ENCODE assay signal across 28 mouse cellular contexts in genomic region chr16:52413714-52414113, GRCm38 (mm10). TPM values are rescaled to one million over a fixed set of nuclear protein-coding genes. Genes with fewer than 3 reads are reported as not detected.
A peak's percentile ranks its signal among the peaks of the same experiment; 100 is the strongest.
DNase-seq lines count a peak whose midpoint lies in the region; ATAC-seq and TF ChIP-seq lines count a peak whose summit lies in the region.
"Had no signal": no experiment of that assay in that cellular context is flagged by ENCODE, and none has a peak within 500 bp of the region (broad histone marks: within the 10 kb centered on the region; RNA-seq: fewer than 3 reads in every experiment).

No protein-coding gene starts in this region.

- H3K9me3 ChIP-seq in forebrain, embryonic 12.5 days = no peaks in the 10 kb centered on the region
- H3K9me3 ChIP-seq: embryonic facial prominence, embryonic 13.5 days; embryonic facial prominence, embryonic 15.5 days; forebrain, embryonic 10.5 days; forebrain, embryonic 13.5 days; forebrain, embryonic 15.5 days had no signal

- TF ChIP-seq CTCF in left cerebral cortex, adult 2 months (IDR thresholded peaks at IDR 0.05) = no peak

- 90% methylated on average over 3 of the region's 3 CpGs for WGBS in forebrain, embryonic 12.5 days

- no peaks in the 10 kb centered on the region for H3K27me3 ChIP-seq in forebrain, embryonic 12.5 days
- H3K27me3 ChIP-seq: CH12.LX; embryonic facial prominence, embryonic 13.5 days; embryonic facial prominence, embryonic 15.5 days; forebrain, embryonic 13.5 days; forebrain, embryonic 15.5 days had no signal

- H3K4me2 ChIP-seq in forebrain, embryonic 12.5 days = no peak overlapping the region
- H3K4me2 ChIP-seq: embryonic facial prominence, embryonic 13.5 days; embryonic facial prominence, embryonic 15.5 days; forebrain, embryonic 13.5 days; forebrain, embryonic 15.5 days had no signal

- no peaks in the 10 kb centered on the region for H3K36me3 ChIP-seq in forebrain, embryonic 12.5 days (replicated peaks)
- H3K36me3 ChIP-seq: embryonic facial prominence, embryonic 13.5 days; embryonic facial prominence, embryonic 15.5 days; forebrain, embryonic 10.5 days; forebrain, embryonic 15.5 days; G1E had no signal

- no peak for DNase-seq in ovary, postnatal 14 days (ENCODE audit: low spot score)
- DNase-seq in left cerebral cortex, adult 2 months (ENCODE audit: extremely low spot score in 1 of 2, low spot score in 2 of 2) = no peak
- no peak for DNase-seq in right cerebral cortex, postnatal 36 days (ENCODE audit: low spot score in 2 of 2)
- DNase-seq: adrenal gland, adult 8-10 months; adrenal gland, postnatal 14 days; adrenal gland, postnatal 36 days; cerebellum, adult 11-12 months; cerebellum, adult 2 months; cerebellum, adult 9-10 months; cerebellum, postnatal 10 days; cerebellum, postnatal 25 days; embryo, embryonic 11 days; forebrain, postnatal 0 days had no signal

- no peaks in the 10 kb centered on the region for H3K4me1 ChIP-seq in forebrain, embryonic 12.5 days
- H3K4me1 ChIP-seq: embryonic facial prominence, embryonic 13.5 days; embryonic facial prominence, embryonic 15.5 days; forebrain, embryonic 10.5 days; forebrain, embryonic 13.5 days; forebrain, embryonic 15.5 days had no signal

- ATAC-seq in common myeloid progenitor, adult 5-6 weeks (replicated peaks; ENCODE audit: low read depth, poor library complexity, severe bottlenecking) = peak; percentile 50
- ATAC-seq in megakaryocyte, adult 5-6 weeks (ENCODE audit: poor library complexity, severe bottlenecking) = peak; percentile 61
- 0 out of 2 replicates have a peak, but pooled peaks have one; percentile 49 for ATAC-seq in monocyte, adult 5-6 weeks (replicated peaks; ENCODE audit: insufficient number of reproducible peaks, low FRiP score, low TSS enrichment, poor library complexity, severe bottlenecking)
- no peak for ATAC-seq in forebrain, embryonic 12.5 days (ENCODE audit: low FRiP score)
- ATAC-seq: activated CD4-positive, CD25-positive, alpha-beta regulatory T cell, adult 4 months; CD4-positive, CD25-positive, alpha-beta regulatory T cell, adult 4 months; forebrain, embryonic 13.5 days; forebrain, embryonic 15.5 days; forebrain, postnatal 0 days; Patski had no signal

- H3K27ac ChIP-seq in forebrain, embryonic 12.5 days = no peak overlapping the region
- no peak overlapping the region for H3K27ac ChIP-seq in left cerebral cortex, adult 2 months
- H3K27ac ChIP-seq: embryonic facial prominence, embryonic 13.5 days; embryonic facial prominence, embryonic 15.5 days; forebrain, embryonic 10.5 days; forebrain, embryonic 13.5 days; forebrain, embryonic 15.5 days had no signal

- intact Hi-C loops in left cerebral cortex, adult 2 months (cut with DNase I) = no loop called here

- H3K9ac ChIP-seq in forebrain, embryonic 12.5 days = no peak overlapping the region
- H3K9ac ChIP-seq: embryonic facial prominence, embryonic 13.5 days; embryonic facial prominence, embryonic 15.5 days; forebrain, embryonic 13.5 days; forebrain, embryonic 15.5 days; forebrain, postnatal 0 days had no signal

- H3K4me3 ChIP-seq in forebrain, embryonic 12.5 days (replicated peaks) = no peak overlapping the region
- no peak overlapping the region for H3K4me3 ChIP-seq in left cerebral cortex, adult 2 months
- H3K4me3 ChIP-seq: embryonic facial prominence, embryonic 13.5 days; embryonic facial prominence, embryonic 15.5 days; erythroblast, embryonic 14.5 days; forebrain, embryonic 10.5 days; forebrain, embryonic 13.5 days; forebrain, embryonic 15.5 days had no signal

RNA-seq across cellular contexts. Expression of gene Alcam, which starts 40.2 kb away (rescaled TPM):
- total RNA-seq in common myeloid progenitor, adult 5-6 weeks (2017) = 14.7 and 16.9 TPM in 2 replicates
- 35.6 and 36.5 TPM in 2 replicates for total RNA-seq in megakaryocyte, adult 5-6 weeks (2015)
- total RNA-seq in megakaryocyte, adult 5-6 weeks (2017) = 63.1 and 63.2 TPM in 2 replicates
- 77.2 to 82.4 TPM (median 80.4 TPM) in 3 replicates for total RNA-seq in monocyte, adult 5-6 weeks (2017)
- 17.4 and 30.5 TPM in 2 replicates for polyA plus RNA-seq in forebrain, embryonic 12.5 days (2016; fragmentation: Nextera tagmentation; extraction: Ambion mirVana)
- 100 to 1,000 TPM; 176 to 178 TPM for total RNA-seq in left cerebral cortex, adult 2 months (2021)
- polyA plus RNA-seq: G1E had no signal
